Mouse (Mus musculus): Measurements from ENCODE around the gene Olfr209. TPM values are rescaled to one million over a fixed set of nuclear protein-coding genes. Genes with fewer than 3 reads are reported as not detected.

The Olfr209 gene
- not detected in 2 replicates for polyA plus RNA-seq (2012; rRNA removed)
- polyA plus RNA-seq (2014; fragmentation: Nextera tagmentation; extraction: Ambion mirVana), result not detected in 2 replicates

DNA sequence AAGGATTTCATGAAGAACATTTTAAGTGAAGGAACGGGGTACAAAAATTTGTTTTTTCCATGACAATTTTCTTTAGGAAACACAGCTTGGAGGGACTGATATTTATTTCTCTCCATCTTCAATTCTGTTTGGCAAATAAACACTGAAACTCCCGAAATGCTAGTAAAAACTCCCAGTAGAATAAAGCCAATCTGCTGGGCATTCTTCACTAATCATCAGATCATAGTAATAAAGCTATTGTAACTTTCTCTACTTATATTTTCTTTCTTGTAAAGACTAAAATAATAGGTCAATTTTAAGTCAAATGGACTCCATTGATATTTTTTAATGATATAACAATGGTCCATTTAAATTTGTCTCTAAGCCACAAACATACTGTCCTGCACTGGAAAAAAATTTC lies at the start of gene Olfr209:
Gene Olfr209, minus strand, starts transcription at position 101 of the 400 bp plus-strand sequence.
- Histone ChIP-seq H3K9ac (replicated peaks) (no peak within 1 kb of the TSS), H3K9me3 (ENCODE audit: control insufficient read depth, low read length) (no peaks in the 10 kb centered on the region), H3K4me2 (ENCODE audit: low read depth) (no peak within 1 kb of the TSS), H3K27ac (no peak within 1 kb of the TSS), H3K27me3 (ENCODE audit: control insufficient read depth, insufficient read depth, low read length) (no peaks in the 10 kb centered on the region), H3K4me1 (replicated peaks; ENCODE audit: control insufficient read depth in 2 of 2, insufficient read depth in 2 of 2, low read length in 1 of 2) (no peaks in the 10 kb centered on the region), H3K36me3 (replicated peaks; ENCODE audit: control insufficient read depth, insufficient read depth, low read depth) (no peaks in the 10 kb centered on the region), H3K4me3 (ENCODE audit: insufficient read depth in 1 of 2, low read depth in 2 of 2, low read length in 2 of 2) (no peak within 1 kb of the TSS)
- TF ChIP-seq CTCF (IDR thresholded peaks at IDR 0.05; ENCODE audit: low read depth) (no peak), EP300 (IDR thresholded peaks at IDR 0.05; ENCODE audit: low read depth) (no peak)
- no peak for ATAC-seq (ENCODE audit: insufficient read depth)
- no peak for DNase-seq (ENCODE audit: low read depth in 3 of 3, low spot score in 3 of 3)
- WGBS (ENCODE audit: insufficient replicate concordance), result 39% methylated on average over 2 of the region's 2 CpGs

DNA sequence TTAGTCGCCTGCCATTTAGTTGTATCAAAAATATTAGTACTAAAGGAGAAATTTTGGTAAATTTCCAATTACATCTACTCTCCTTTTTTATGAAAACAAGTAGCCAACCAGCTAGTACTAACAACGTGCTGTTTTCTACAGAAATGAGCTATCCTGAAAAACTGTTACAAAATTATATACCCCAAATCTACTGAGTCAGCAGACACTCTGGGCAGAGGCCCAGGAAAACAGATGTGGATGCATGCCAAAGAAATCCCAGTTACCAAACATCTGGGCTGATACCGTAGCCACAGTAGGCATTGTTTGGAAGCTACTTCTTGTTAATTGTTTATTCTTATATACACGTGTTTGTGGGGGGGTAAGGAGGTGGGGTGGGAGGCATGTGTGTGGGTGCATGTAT lies 49.7 kb upstream of the Olfr209 start:
- no peak overlapping the region for H3K27ac ChIP-seq
- H3K4me3 ChIP-seq (ENCODE audit: insufficient read depth in 1 of 2, low read depth in 2 of 2, low read length in 2 of 2), result no peak overlapping the region
- no peak overlapping the region for H3K4me2 ChIP-seq (ENCODE audit: low read depth)
- H3K9ac ChIP-seq (replicated peaks), result no peak overlapping the region
- H3K36me3 ChIP-seq (replicated peaks; ENCODE audit: control insufficient read depth, insufficient read depth, low read depth), result no peaks in the 10 kb centered on the region
- DNase-seq (ENCODE audit: low read depth in 3 of 3, low spot score in 3 of 3) (no peak), ATAC-seq (ENCODE audit: insufficient read depth) (no peak)
- WGBS (ENCODE audit: insufficient replicate concordance), result 54% methylated on average over 4 of the region's 4 CpGs
- no peaks in the 10 kb centered on the region for H3K4me1 ChIP-seq (replicated peaks; ENCODE audit: control insufficient read depth in 2 of 2, insufficient read depth in 2 of 2, low read length in 1 of 2)
- H3K27me3 ChIP-seq (ENCODE audit: control insufficient read depth, insufficient read depth, low read length), result no peaks in the 10 kb centered on the region
- no peaks in the 10 kb centered on the region for H3K9me3 ChIP-seq (ENCODE audit: control insufficient read depth, low read length)
- TF ChIP-seq EP300 (IDR thresholded peaks at IDR 0.05; ENCODE audit: low read depth) (no peak), CTCF (IDR thresholded peaks at IDR 0.05; ENCODE audit: low read depth) (no peak)

GRCm38 (mm10) chr16:59409800-59410199 lies 46.0 kb upstream of the Olfr209 start:
- Histone ChIP-seq H3K36me3 (replicated peaks; ENCODE audit: control insufficient read depth, insufficient read depth, low read depth) (no peaks in the 10 kb centered on the region), H3K27me3 (ENCODE audit: control insufficient read depth, insufficient read depth, low read length) (no peaks in the 10 kb centered on the region), H3K4me1 (replicated peaks; ENCODE audit: control insufficient read depth in 2 of 2, insufficient read depth in 2 of 2, low read length in 1 of 2) (no peaks in the 10 kb centered on the region), H3K9ac (replicated peaks) (no peak overlapping the region), H3K27ac (no peak overlapping the region), H3K9me3 (ENCODE audit: control insufficient read depth, low read length) (no peaks in the 10 kb centered on the region), H3K4me2 (ENCODE audit: low read depth) (no peak overlapping the region), H3K4me3 (ENCODE audit: insufficient read depth in 1 of 2, low read depth in 2 of 2, low read length in 2 of 2) (no peak overlapping the region)
- ATAC-seq (ENCODE audit: insufficient read depth) (no peak), DNase-seq (ENCODE audit: low read depth in 3 of 3, low spot score in 3 of 3) (no peak)
- 43% methylated on average over 2 of the region's 2 CpGs for WGBS (ENCODE audit: insufficient replicate concordance)
- TF ChIP-seq EP300 (IDR thresholded peaks at IDR 0.05; ENCODE audit: low read depth) (no peak), CTCF (IDR thresholded peaks at IDR 0.05; ENCODE audit: low read depth) (no peak)

- DNase-seq (ENCODE audit: low read depth in 3 of 3, low spot score in 3 of 3) (no peak), ATAC-seq (ENCODE audit: insufficient read depth) (no peak)
- TF ChIP-seq EP300 (IDR thresholded peaks at IDR 0.05; ENCODE audit: low read depth) (no peak), CTCF (IDR thresholded peaks at IDR 0.05; ENCODE audit: low read depth) (no peak)
- no peak overlapping the region for H3K4me2 ChIP-seq (ENCODE audit: low read depth)
- H3K4me3 ChIP-seq (ENCODE audit: insufficient read depth in 1 of 2, low read depth in 2 of 2, low read length in 2 of 2), result no peak overlapping the region
- no peak overlapping the region for H3K27ac ChIP-seq
- WGBS (ENCODE audit: insufficient replicate concordance), result 70% methylated on average over 15 of the region's 15 CpGs
- H3K9me3 ChIP-seq (ENCODE audit: control insufficient read depth, low read length), result no peaks in the 10 kb centered on the region
- no peaks in the 10 kb centered on the region for H3K27me3 ChIP-seq (ENCODE audit: control insufficient read depth, insufficient read depth, low read length)
- no peaks in the 10 kb centered on the region for H3K4me1 ChIP-seq (replicated peaks; ENCODE audit: control insufficient read depth in 2 of 2, insufficient read depth in 2 of 2, low read length in 1 of 2)
- H3K9ac ChIP-seq (replicated peaks), result no peak overlapping the region
- no peaks in the 10 kb centered on the region for H3K36me3 ChIP-seq (replicated peaks; ENCODE audit: control insufficient read depth, insufficient read depth, low read depth)
Observed at GRCm38 (mm10) chr16:59409341-59409748, 45.6 kb upstream of the Olfr209 start.

DNA sequence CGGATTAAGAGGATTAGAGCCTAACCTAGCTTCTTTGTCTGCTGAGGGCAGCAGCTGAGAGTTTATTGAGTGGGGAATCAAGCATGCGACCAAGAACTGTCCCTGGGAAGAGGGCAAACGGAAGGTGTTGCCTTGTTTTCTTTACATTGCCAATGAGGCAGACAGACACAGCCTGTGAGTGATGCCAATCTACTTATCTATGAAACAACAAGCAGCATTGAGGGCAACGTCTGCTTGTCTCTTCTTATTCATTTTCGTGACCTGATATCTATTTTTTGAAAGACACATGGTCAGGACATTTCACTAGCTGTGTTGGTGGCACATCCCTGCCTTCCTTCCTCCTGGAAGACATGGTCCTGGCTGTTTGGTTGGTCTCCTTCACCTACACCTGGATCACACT lies 43.2 kb upstream of the Olfr209 start, which contains the start of gene Gabrr3:
Gene Gabrr3, plus strand, starts transcription at position 301 of the 400 bp plus-strand sequence.
- H3K9ac ChIP-seq (replicated peaks), result no peak within 1 kb of the TSS
- DNase-seq (ENCODE audit: low read depth in 3 of 3, low spot score in 3 of 3), result no peak
- H3K4me1 ChIP-seq (replicated peaks; ENCODE audit: control insufficient read depth in 2 of 2, insufficient read depth in 2 of 2, low read length in 1 of 2), result no peaks in the 10 kb centered on the region
- no peaks in the 10 kb centered on the region for H3K9me3 ChIP-seq (ENCODE audit: control insufficient read depth, low read length)
- no peak within 1 kb of the TSS for H3K4me3 ChIP-seq (ENCODE audit: insufficient read depth in 1 of 2, low read depth in 2 of 2, low read length in 2 of 2)
- H3K36me3 ChIP-seq (replicated peaks; ENCODE audit: control insufficient read depth, insufficient read depth, low read depth), result no peaks in the 10 kb centered on the region
- WGBS (ENCODE audit: insufficient replicate concordance), result 39% methylated on average over 5 of the region's 5 CpGs
- TF ChIP-seq EP300 (IDR thresholded peaks at IDR 0.05; ENCODE audit: low read depth) (no peak), CTCF (IDR thresholded peaks at IDR 0.05; ENCODE audit: low read depth) (no peak)
- no peak for ATAC-seq (ENCODE audit: insufficient read depth)
- no peaks in the 10 kb centered on the region for H3K27me3 ChIP-seq (ENCODE audit: control insufficient read depth, insufficient read depth, low read length)
- H3K4me2 ChIP-seq (ENCODE audit: low read depth), result no peak within 1 kb of the TSS
- H3K27ac ChIP-seq, result no peak within 1 kb of the TSS

Measured in liver, embryonic 14.5 days (tissue).